Mouse (Mus musculus): ENCODE data around the gene Setd2.

Gene Setd2

GRCm38 (mm10) chr9:110623416-110624195 is 91.2 kb downstream of the Setd2 start:
- peak; percentile 32 for DNase-seq (ENCODE audit: extremely low spot score)

GRCm38 (mm10) chr9:110624361-110625166 is 92.2 kb downstream of the Setd2 start, which contains the start of gene Nradd:
Gene Nradd, minus strand, starts transcription at chr9:110624452.
- DNase-seq (ENCODE audit: extremely low spot score) = peak; percentile 89

GRCm38 (mm10) chr9:110625350-110625908 is 93.0 kb downstream of the Setd2 start:
- DNase-seq (ENCODE audit: extremely low spot score) = no peak

- DNase-seq (ENCODE audit: extremely low spot score) = no peak
Observed at GRCm38 (mm10) chr9:110630171-110630570, 97.8 kb downstream of the Setd2 start.

GRCm38 (mm10) chr9:110631191-110631590 is 98.8 kb downstream of the Setd2 start:
- DNase-seq (ENCODE audit: extremely low spot score) = peak; percentile 78

- peak; percentile 54 for DNase-seq (ENCODE audit: extremely low spot score)
Observed at GRCm38 (mm10) chr9:110631651-110632275, 99.4 kb downstream of the Setd2 start.

GRCm38 (mm10) chr9:110632671-110633070 is 100.3 kb downstream of the Setd2 start:
- DNase-seq (ENCODE audit: extremely low spot score) = no peak

- no peak for DNase-seq (ENCODE audit: extremely low spot score)
Observed at GRCm38 (mm10) chr9:110633882-110634281, 101.5 kb downstream of the Setd2 start.

GRCm38 (mm10) chr9:110635225-110635624 is 102.8 kb downstream of the Setd2 start:
- DNase-seq (ENCODE audit: extremely low spot score) = peak; percentile 84

- DNase-seq (ENCODE audit: extremely low spot score) = no peak
Observed at GRCm38 (mm10) chr9:110638611-110639021, 106.2 kb downstream of the Setd2 start.

- DNase-seq (ENCODE audit: extremely low spot score) = no peak
Observed at GRCm38 (mm10) chr9:110641006-110641405, 108.6 kb downstream of the Setd2 start.

- DNase-seq (ENCODE audit: extremely low spot score) = no peak
Observed at GRCm38 (mm10) chr9:110642812-110643524, 110.6 kb downstream of the Setd2 start.

- no peak for DNase-seq (ENCODE audit: extremely low spot score)
Observed at GRCm38 (mm10) chr9:110643787-110644186, 111.4 kb downstream of the Setd2 start.

- no peak for DNase-seq (ENCODE audit: extremely low spot score)
Observed at GRCm38 (mm10) chr9:110644295-110644694, 111.9 kb downstream of the Setd2 start.

- no peak for DNase-seq (ENCODE audit: extremely low spot score)
Observed at GRCm38 (mm10) chr9:110645219-110645618, 112.8 kb downstream of the Setd2 start.

GRCm38 (mm10) chr9:110649775-110650174 is 117.4 kb downstream of the Setd2 start:
- DNase-seq (ENCODE audit: extremely low spot score) = no peak

- DNase-seq (ENCODE audit: extremely low spot score) = no peak
Observed at GRCm38 (mm10) chr9:110651931-110652722, 119.7 kb downstream of the Setd2 start.

GRCm38 (mm10) chr9:110652963-110653654 is 120.7 kb downstream of the Setd2 start:
- DNase-seq (ENCODE audit: extremely low spot score) = no peak

- DNase-seq (ENCODE audit: extremely low spot score) = peak; percentile 95
Observed at GRCm38 (mm10) chr9:110653655-110654461, 121.5 kb downstream of the Setd2 start, which contains the start of gene Nbeal2. Gene Nbeal2, minus strand, starts transcription at chr9:110654161.

All from embryo, embryonic 9.5 days (tissue).